Mouse (Mus musculus): Measurements from ENCODE around the gene Pwwp2a. TPM values are rescaled to one million over a fixed set of nuclear protein-coding genes. Genes with fewer than 3 reads are reported as not detected.

The Pwwp2a gene
- 44.5 and 46.9 TPM in 2 replicates for total RNA-seq (2015)
- total RNA-seq (2017) = 27.8 and 39.3 TPM in 2 replicates

GRCm38 (mm10) chr11:43681472-43682414 lies at the start of gene Pwwp2a:
Gene Pwwp2a (plus strand): TSS chr11:43681998.
- ATAC-seq (replicated peaks; ENCODE audit: poor library complexity) = peak; percentile 93

GRCm38 (mm10) chr11:43632566-43632965 lies 49.2 kb upstream of the Pwwp2a start:
- ATAC-seq (replicated peaks; ENCODE audit: poor library complexity) = peak; percentile 89

GRCm38 (mm10) chr11:43633165-43633564 lies 48.6 kb upstream of the Pwwp2a start:
- no peak for ATAC-seq (replicated peaks; ENCODE audit: poor library complexity)

- peak; percentile 51 for ATAC-seq (replicated peaks; ENCODE audit: poor library complexity)
Observed at GRCm38 (mm10) chr11:43633658-43634401, 48.0 kb upstream of the Pwwp2a start.

- ATAC-seq (replicated peaks; ENCODE audit: poor library complexity) = no peak
Observed at GRCm38 (mm10) chr11:43636761-43637160, 45.0 kb upstream of the Pwwp2a start.

- no peak for ATAC-seq (replicated peaks; ENCODE audit: poor library complexity)
Observed at GRCm38 (mm10) chr11:43638486-43638885, 43.3 kb upstream of the Pwwp2a start.

GRCm38 (mm10) chr11:43643180-43643591 lies 38.6 kb upstream of the Pwwp2a start:
- peak; percentile 85 for ATAC-seq (replicated peaks; ENCODE audit: poor library complexity)

- peak; percentile 54 for ATAC-seq (replicated peaks; ENCODE audit: poor library complexity)
Observed at GRCm38 (mm10) chr11:43645286-43645685, 36.5 kb upstream of the Pwwp2a start.

- ATAC-seq (replicated peaks; ENCODE audit: poor library complexity) = peak; percentile 78
Observed at GRCm38 (mm10) chr11:43653051-43653475, 28.7 kb upstream of the Pwwp2a start.

GRCm38 (mm10) chr11:43656464-43656863 lies 25.3 kb upstream of the Pwwp2a start:
- 0 out of 2 replicates have a peak, but pooled peaks have one; percentile 29 for ATAC-seq (replicated peaks; ENCODE audit: poor library complexity)

GRCm38 (mm10) chr11:43658010-43658409 lies 23.8 kb upstream of the Pwwp2a start:
- ATAC-seq (replicated peaks; ENCODE audit: poor library complexity) = no peak

- no peak for ATAC-seq (replicated peaks; ENCODE audit: poor library complexity)
Observed at GRCm38 (mm10) chr11:43667038-43667745, 14.6 kb upstream of the Pwwp2a start.

- ATAC-seq (replicated peaks; ENCODE audit: poor library complexity) = peak; percentile 21
Observed at GRCm38 (mm10) chr11:43682415-43683217, 818 bp downstream of the Pwwp2a start.

GRCm38 (mm10) chr11:43688850-43689249 lies 7.1 kb downstream of the Pwwp2a start:
- ATAC-seq (replicated peaks; ENCODE audit: poor library complexity) = no peak

GRCm38 (mm10) chr11:43696623-43697022 lies 14.8 kb downstream of the Pwwp2a start:
- ATAC-seq (replicated peaks; ENCODE audit: poor library complexity) = no peak

- no peak; the same call in 1 of the 2 replicates for ATAC-seq (replicated peaks; ENCODE audit: poor library complexity)
Observed at GRCm38 (mm10) chr11:43698621-43699020, 16.8 kb downstream of the Pwwp2a start.

- peak; percentile 29; the same call in 1 of the 2 replicates for ATAC-seq (replicated peaks; ENCODE audit: poor library complexity)
Observed at GRCm38 (mm10) chr11:43700291-43700690, 18.5 kb downstream of the Pwwp2a start.

- ATAC-seq (replicated peaks; ENCODE audit: poor library complexity) = peak; percentile 68
Observed at GRCm38 (mm10) chr11:43703552-43703951, 21.8 kb downstream of the Pwwp2a start.

- no peak for ATAC-seq (replicated peaks; ENCODE audit: poor library complexity)
Observed at GRCm38 (mm10) chr11:43705751-43706150, 24.0 kb downstream of the Pwwp2a start.

GRCm38 (mm10) chr11:43708409-43708808 lies 26.6 kb downstream of the Pwwp2a start:
- no peak for ATAC-seq (replicated peaks; ENCODE audit: poor library complexity)
